17 mouse cellular contexts compared by ENCODE assay signal in the genomic region with DNA sequence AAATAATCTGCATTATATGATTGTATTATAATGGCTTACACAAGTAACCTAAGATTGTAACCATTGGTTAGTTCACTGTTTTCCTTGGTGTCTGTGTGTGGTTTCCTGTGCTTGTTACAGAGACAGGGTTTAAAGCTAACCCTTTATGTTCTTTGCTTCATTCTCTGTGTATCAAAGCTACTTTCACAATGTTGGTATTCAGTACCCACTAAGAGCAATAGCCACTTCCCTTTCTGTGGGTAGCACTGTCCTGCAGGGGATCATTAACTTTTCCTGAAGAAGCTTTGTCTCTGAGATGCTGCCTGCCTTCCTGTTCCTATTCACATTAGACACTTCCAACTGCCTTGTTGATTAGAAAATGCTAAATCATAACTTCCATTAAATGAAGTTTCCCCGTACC.
"Had no signal": no experiment of that assay in that cellular context is flagged by ENCODE, and none has a peak within 500 bp of the region (broad histone marks: within the 10 kb centered on the region; RNA-seq: fewer than 3 reads in every experiment).

No protein-coding gene starts in this region.

- H3K36me3 ChIP-seq: midbrain, embryonic 13.5 days; midbrain, embryonic 15.5 days; neural tube, embryonic 12.5 days had no signal

- H3K9me3 ChIP-seq: megakaryocyte, embryonic 14.5 days; midbrain, embryonic 13.5 days; midbrain, embryonic 15.5 days; neural tube, embryonic 12.5 days had no signal

- H3K9ac ChIP-seq: lung, embryonic 14.5 days; midbrain, embryonic 13.5 days; midbrain, embryonic 15.5 days; neural tube, embryonic 12.5 days had no signal

- H3K4me3 ChIP-seq: megakaryocyte, embryonic 14.5 days; midbrain, embryonic 13.5 days; midbrain, embryonic 15.5 days; neural tube, embryonic 12.5 days had no signal

- H3K4me1 ChIP-seq: megakaryocyte, embryonic 14.5 days; midbrain, embryonic 13.5 days; midbrain, embryonic 15.5 days; neural tube, embryonic 12.5 days had no signal

- H3K27ac ChIP-seq: midbrain, embryonic 13.5 days; midbrain, embryonic 15.5 days; neural tube, embryonic 12.5 days had no signal

- DNase-seq: lung, adult 18-20 months; lung, embryonic 14.5 days; lung, postnatal 10 days; lung, postnatal 4 days; retina, postnatal 1 day; right cerebral cortex, adult 18-20 months; right cerebral cortex, postnatal 25 days; right cerebral cortex, postnatal 4 days; spleen, adult 18-20 months; thymus, adult 18-20 months; thymus, postnatal 14 days; thymus, postnatal 36 days had no signal

- H3K27me3 ChIP-seq: megakaryocyte, embryonic 14.5 days; midbrain, embryonic 13.5 days; midbrain, embryonic 15.5 days; neural tube, embryonic 12.5 days had no signal

- ATAC-seq: midbrain, embryonic 13.5 days; midbrain, embryonic 15.5 days had no signal

- H3K4me2 ChIP-seq: lung, embryonic 14.5 days; midbrain, embryonic 11.5 days; midbrain, embryonic 13.5 days; midbrain, embryonic 15.5 days; neural tube, embryonic 12.5 days had no signal
